Mouse (Mus musculus) heart, adult 18-20 months (tissue): Measurements from ENCODE around the gene Cftr. TPM values are rescaled to one million over a fixed set of nuclear protein-coding genes. Genes with fewer than 3 reads are reported as not detected.
A peak's percentile ranks its signal among the peaks of the same experiment; 100 is the strongest.

Source experiments
- DNase-seq, 2 experiments: peaks; one replicate each; pipeline ENCODE4 v3.0.0; 2021 to 2022; ENCODE audit warnings: mixed read lengths in 1 of 2
- long read RNA-seq, 2 experiments: library from polyadenylated mRNA; stranded (forward); transcript quantifications; one replicate each; pipeline ENCODE4 v2.0.0; 2021
- total RNA-seq, 2 experiments: library from RNA; stranded (reverse); gene quantifications; 2 replicates each; pipeline ENCODE4 v1.2.3; 2021

Cftr gene
- under 1 TPM; 0.17 to 0.51 TPM for total RNA-seq
- long read RNA-seq, experiment 1 = 0 reads
- long read RNA-seq, experiment 2 = 0 reads

GRCm38 (mm10) chr6:18170311-18170922 is at the start of gene Cftr:
Gene Cftr (plus strand): TSS chr6:18170687.
- no peak for DNase-seq

DNA sequence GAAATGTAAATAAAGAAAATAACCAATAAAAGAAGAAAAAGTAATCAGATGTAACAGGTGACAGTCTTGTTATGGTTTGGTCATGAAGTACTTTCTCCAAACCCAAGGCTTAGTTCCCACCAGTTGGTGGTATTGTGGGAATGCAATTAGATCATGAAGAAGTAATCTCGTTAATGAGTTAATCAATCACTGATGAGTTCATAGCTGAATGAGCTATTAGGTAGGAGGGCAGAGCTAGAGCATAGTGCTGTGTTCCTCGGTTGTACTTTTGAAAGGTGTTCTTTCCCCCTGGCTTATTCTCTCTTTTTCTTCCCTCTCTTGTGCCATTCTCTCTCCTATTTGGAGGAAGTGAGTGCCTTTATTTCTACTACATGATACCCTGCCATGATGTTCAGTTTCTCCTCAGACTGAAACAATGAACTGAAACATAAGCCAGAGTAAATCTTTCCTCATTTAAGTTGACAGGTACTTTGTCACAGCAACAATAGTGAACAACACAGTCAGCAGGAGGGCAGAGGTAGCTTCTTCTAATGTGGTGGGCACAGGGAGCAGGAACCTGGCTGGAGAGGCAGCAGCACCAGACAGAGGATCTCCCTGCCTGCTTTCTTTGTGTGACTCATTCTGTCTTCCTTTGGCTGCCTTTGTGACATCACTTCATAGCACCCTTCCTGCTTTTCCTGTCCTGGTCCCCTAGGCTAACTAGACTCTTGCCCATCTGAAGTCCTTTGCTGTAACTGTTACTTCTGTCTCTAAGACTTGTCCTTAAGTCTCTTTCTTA is 43.1 kb upstream of the Cftr start:
- DNase-seq = no peak

- no peak for DNase-seq
These were observed 42.4 kb upstream of the Cftr start for GRCm38 (mm10) chr6:18128059-18128458.

- DNase-seq = no peak
These were observed 35.2 kb upstream of the Cftr start for GRCm38 (mm10) chr6:18135246-18135645.

- peak; percentile 63 to 68 for DNase-seq
These were observed 17.5 kb upstream of the Cftr start for GRCm38 (mm10) chr6:18153031-18153430.

DNA sequence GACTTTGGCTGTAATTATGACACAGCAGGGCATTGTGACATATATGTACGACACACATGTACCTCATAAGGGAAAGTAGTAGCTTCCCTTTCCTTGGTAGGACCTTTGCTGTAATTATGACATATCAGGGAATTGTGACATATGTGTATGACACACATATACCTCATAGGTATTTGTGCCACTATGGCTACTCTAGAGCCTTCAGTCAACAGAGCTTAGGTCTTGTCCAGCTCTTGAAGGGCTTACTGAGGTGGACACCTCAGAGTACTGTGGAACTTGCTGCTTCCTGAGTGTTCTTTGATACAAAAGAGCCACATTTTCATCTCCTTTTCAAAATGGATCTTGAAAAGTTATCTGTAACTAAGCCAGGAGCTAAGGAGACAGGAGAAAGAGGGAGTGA is 869 bp upstream of the Cftr start:
- DNase-seq = no peak

GRCm38 (mm10) chr6:18171614-18172013 is 1.1 kb downstream of the Cftr start:
- DNase-seq = peak in 1 of 2 experiments; percentile 24

GRCm38 (mm10) chr6:18177509-18177908 is 7.0 kb downstream of the Cftr start:
- DNase-seq = no peak

- no peak for DNase-seq
These were observed 10.2 kb downstream of the Cftr start for GRCm38 (mm10) chr6:18180665-18181064.

DNA sequence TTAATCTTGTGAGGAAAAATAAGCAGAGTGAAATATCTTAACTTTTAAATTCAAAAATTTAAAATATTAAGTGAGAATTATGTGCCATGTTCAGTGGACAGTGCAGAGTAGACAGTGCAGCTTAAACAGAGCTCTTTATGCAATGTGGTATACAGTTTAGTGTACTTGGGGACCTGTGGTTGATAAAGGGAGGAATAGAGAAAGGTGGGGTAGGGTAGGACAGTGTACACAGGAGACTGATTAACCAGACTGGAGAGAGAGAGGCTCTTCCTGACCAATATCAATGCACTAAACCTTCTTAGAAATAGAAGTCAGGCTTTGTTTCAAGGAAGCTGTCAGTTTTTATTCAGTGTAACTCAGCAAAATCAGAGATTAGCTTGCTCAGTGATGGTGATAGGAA is 12.4 kb downstream of the Cftr start:
- no peak for DNase-seq

GRCm38 (mm10) chr6:18220691-18221090 is 50.2 kb downstream of the Cftr start:
- DNase-seq = no peak

GRCm38 (mm10) chr6:18223206-18223605 is 52.7 kb downstream of the Cftr start:
- no peak for DNase-seq

DNA sequence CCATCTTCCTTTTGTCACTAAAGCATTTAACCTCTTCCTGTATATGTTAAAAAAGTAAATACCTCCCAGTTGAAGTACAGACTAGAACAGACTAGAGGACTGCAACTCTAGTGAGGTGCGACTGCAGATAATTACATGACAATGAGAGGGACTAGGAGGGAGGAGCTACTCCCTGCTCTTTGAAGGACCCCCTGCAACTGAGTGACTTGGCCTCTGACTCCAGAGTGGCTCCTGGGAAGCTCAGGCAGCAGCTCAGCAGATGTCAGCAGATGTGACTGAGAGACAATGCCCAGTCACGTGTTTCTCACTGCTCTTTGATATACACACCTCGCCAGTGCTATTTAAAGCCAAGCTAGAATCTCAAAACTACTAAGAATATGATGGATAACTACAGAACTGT is 54.7 kb downstream of the Cftr start:
- DNase-seq = no peak

GRCm38 (mm10) chr6:18246495-18246894 is 76.0 kb downstream of the Cftr start:
- DNase-seq = no peak

- no peak for DNase-seq
These were observed 77.5 kb downstream of the Cftr start for GRCm38 (mm10) chr6:18247891-18248463.

- DNase-seq = no peak
These were observed 78.0 kb downstream of the Cftr start for GRCm38 (mm10) chr6:18248464-18248863.

DNA sequence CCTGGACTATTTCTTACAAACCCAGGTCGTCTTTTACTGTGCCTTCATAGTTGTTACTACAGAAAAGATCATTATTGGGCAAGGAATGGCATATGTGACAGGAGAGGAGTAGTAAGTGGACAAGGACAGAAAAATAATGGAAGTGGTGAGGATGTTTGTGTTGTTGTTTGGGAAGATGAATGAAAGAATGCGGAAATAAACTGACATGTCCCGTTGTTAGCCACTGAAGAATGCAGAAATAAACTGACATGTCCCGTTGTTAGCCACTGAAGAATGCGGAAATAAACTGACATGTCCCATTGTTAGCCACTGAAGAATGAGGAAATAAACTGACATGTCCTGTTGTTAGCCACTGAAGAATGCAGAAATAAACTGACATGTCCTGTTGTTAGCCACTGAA is 84.1 kb downstream of the Cftr start:
- no peak for DNase-seq

- DNase-seq = no peak
These were observed 100.5 kb downstream of the Cftr start for GRCm38 (mm10) chr6:18270983-18271382.

GRCm38 (mm10) chr6:18300781-18301180 is 130.3 kb downstream of the Cftr start:
- no peak for DNase-seq

DNA sequence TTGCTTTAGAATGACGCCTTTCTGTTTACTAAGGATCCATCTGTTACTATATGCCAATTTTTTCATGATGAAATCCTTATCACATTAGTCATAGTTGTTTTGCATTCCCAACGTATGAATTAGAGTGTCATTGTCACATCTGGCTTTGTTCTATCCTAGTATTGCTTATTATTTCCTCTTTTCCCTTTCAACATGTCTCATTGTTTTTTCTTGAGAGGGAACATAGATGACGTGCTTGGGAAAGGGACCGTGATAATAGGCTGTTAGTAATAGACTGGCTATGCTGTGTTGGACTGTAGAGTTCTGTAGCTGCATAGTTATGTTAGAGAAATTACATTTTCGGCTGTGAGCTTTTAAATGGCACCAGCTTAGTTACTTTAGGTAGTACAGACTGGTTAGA is 131.6 kb downstream of the Cftr start:
- no peak for DNase-seq

GRCm38 (mm10) chr6:18303228-18303627 is 132.7 kb downstream of the Cftr start:
- no peak for DNase-seq

DNA sequence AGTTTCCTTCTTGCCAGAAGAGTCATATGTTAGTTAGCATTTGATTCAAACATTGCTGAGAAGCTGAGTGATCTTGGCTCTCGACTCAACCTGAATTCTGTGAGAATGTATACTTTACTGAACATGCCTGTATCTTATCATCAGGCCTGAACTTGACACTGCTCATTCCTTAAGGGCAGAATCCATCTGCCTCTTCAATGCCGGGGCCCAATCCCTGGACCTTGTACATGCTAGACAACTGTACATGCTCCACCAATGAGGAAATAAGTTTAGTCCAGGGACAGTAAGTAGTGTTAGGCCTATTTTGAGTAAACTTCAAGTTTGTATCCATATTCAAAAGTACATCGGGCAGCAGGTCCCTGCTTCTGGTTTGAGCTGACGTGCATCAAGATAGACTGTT is 134.6 kb downstream of the Cftr start:
- no peak for DNase-seq

DNA sequence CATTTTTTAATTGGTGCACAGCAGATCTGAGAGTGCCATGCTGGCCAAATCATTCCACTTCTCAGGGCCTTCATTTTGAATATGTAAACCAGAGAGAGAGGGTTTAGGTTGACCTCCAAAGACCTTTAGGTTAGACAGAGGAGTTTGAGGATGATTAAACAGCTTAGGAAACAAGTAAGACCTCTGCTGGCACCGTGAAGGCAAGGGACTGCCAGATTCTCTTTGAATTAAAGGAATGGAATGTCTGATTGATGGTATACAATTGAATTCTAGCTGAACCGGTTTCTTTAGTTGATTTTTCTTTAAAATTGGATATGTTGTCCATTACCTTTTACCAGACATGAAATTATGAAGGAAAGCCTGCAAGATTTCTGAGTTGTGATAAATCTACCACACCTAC is 140.5 kb downstream of the Cftr start:
- DNase-seq = no peak
